Mouse (Mus musculus) gastrocnemius, postnatal 25 days (tissue): ENCODE measurements around the gene Pcid2. TPM values are rescaled to one million over a fixed set of nuclear protein-coding genes. Genes with fewer than 3 reads are reported as not detected.
"Not testable (repeated sequence)": the region's sequence is repeated elsewhere in the genome, so short reads cannot be mapped to it uniquely, and the experiment has no call there.

Experiments
- DNase-seq: peaks from one replicate; pipeline ENCODE4 v3.0.0; 2022
- microRNA-seq, 2 experiments: library from miRNA; unstranded; fragments of <30 nt; microRNA quantifications; one replicate each; pipeline ENCODE4 v1.2.0; 2021; ENCODE audit warnings: borderline replicate concordance in 2 of 2
- total RNA-seq, 2 experiments: library from RNA; stranded (reverse); gene quantifications; 1 replicate in 1 of 2; 2 replicates in 1 of 2; pipeline ENCODE4 v1.2.3; 2021

The Pcid2 gene
- total RNA-seq, 2 experiments from 2014 or later: 7.1 to 8.0 TPM

- DNase-seq: no peak
These were observed 27.7 kb downstream of the Pcid2 start for GRCm38 (mm10) chr8:13077542-13077941.

- DNase-seq: not testable (repeated sequence)
These were observed 29.7 kb downstream of the Pcid2 start for GRCm38 (mm10) chr8:13075579-13075978.

GRCm38 (mm10) chr8:13075044-13075443 is 30.2 kb downstream of the Pcid2 start:
- DNase-seq: no peak

- no peak for DNase-seq
These were observed 32.0 kb downstream of the Pcid2 start for GRCm38 (mm10) chr8:13073255-13073654.

GRCm38 (mm10) chr8:13063112-13063511 is 42.1 kb downstream of the Pcid2 start:
- no peak for DNase-seq

GRCm38 (mm10) chr8:13060441-13061150 is 44.7 kb downstream of the Pcid2 start, which contains the start of gene Proz:
TSS of gene Proz (plus strand) at chr8:13060914.
- DNase-seq: no peak

- DNase-seq: no peak
These were observed 47.9 kb downstream of the Pcid2 start for GRCm38 (mm10) chr8:13057351-13057750.

- DNase-seq: no peak
These were observed 54.7 kb downstream of the Pcid2 start for GRCm38 (mm10) chr8:13050550-13050949.

- DNase-seq: no peak
These were observed 57.6 kb downstream of the Pcid2 start for GRCm38 (mm10) chr8:13047652-13048051.

- DNase-seq: no peak
These were observed 63.8 kb downstream of the Pcid2 start for GRCm38 (mm10) chr8:13041459-13041858.

GRCm38 (mm10) chr8:13039054-13039453 is 66.2 kb downstream of the Pcid2 start:
- DNase-seq: no peak

GRCm38 (mm10) chr8:13037569-13037968 is 67.7 kb downstream of the Pcid2 start:
- no peak for DNase-seq

GRCm38 (mm10) chr8:13037015-13037414 is 68.2 kb downstream of the Pcid2 start, which contains the start of gene F10:
TSS of gene F10 (plus strand) at chr8:13037308.
- DNase-seq: no peak

GRCm38 (mm10) chr8:13036346-13036812 is 68.9 kb downstream of the Pcid2 start:
- DNase-seq: no peak

GRCm38 (mm10) chr8:13028482-13028881 is 76.8 kb downstream of the Pcid2 start:
- no peak for DNase-seq

- no peak for DNase-seq
These were observed 77.6 kb downstream of the Pcid2 start for GRCm38 (mm10) chr8:13027615-13028014.

Small RNA genes within 50 kb of the gene (microRNA-seq; reads per million reads assigned to microRNA genes)
- 0 reads per million in 2 experiments for gene Mir7065

Other genes with a start within 250 kb of the Pcid2 start
- gene Mcf2l, start 231.7 kb downstream of the Pcid2 start, total RNA-seq: 10 to 100 TPM; 22.9 to 27.4 TPM
- gene F7, start 79.4 kb downstream of the Pcid2 start, total RNA-seq: not detected
- under 1 TPM in 1 of 2 experiments, not detected in 1; 0.32 TPM for gene F10, start 68.2 kb downstream of the Pcid2 start, total RNA-seq
- not detected for gene Proz, start 44.5 kb downstream of the Pcid2 start, total RNA-seq
- gene Cul4a, start 162 bp upstream of the Pcid2 start, total RNA-seq: 10 to 100 TPM; 62.2 to 66.4 TPM
- 100 to 1,000 TPM; 294 to 322 TPM for gene Lamp1, start 53.7 kb upstream of the Pcid2 start, total RNA-seq
- gene Grtp1, start 95.2 kb upstream of the Pcid2 start, total RNA-seq: 10 to 100 TPM; 16.3 to 17.3 TPM
- 10 to 100 TPM; 42.3 to 61.6 TPM for gene Adprhl1, start 148.7 kb upstream of the Pcid2 start, total RNA-seq
- gene Dcun1d2, start 182.7 kb upstream of the Pcid2 start, total RNA-seq: 10 to 100 TPM; 61.9 to 67.8 TPM
- 10 to 100 TPM; 10.6 to 17.1 TPM for gene Tmco3, start 182.7 kb upstream of the Pcid2 start, total RNA-seq
- gene Tfdp1, start 233.3 kb upstream of the Pcid2 start, total RNA-seq: 10 to 100 TPM; 45.5 to 46.3 TPM